Mouse (Mus musculus) right cerebral cortex, postnatal 4 days (tissue): ENCODE measurements at regions not wholly inside any gene's neighbourhood (a gene's known extent, or its start where the extent isn't known, plus 50 kb on each side); places are given as distances from the start of the nearest gene placed in this dataset.
A peak's percentile ranks its signal among the peaks of the same experiment; 100 is the strongest.

Experiments
- DNase-seq: peaks from one replicate; pipeline ENCODE4 v3.0.0-alpha.2; 2022

DNA sequence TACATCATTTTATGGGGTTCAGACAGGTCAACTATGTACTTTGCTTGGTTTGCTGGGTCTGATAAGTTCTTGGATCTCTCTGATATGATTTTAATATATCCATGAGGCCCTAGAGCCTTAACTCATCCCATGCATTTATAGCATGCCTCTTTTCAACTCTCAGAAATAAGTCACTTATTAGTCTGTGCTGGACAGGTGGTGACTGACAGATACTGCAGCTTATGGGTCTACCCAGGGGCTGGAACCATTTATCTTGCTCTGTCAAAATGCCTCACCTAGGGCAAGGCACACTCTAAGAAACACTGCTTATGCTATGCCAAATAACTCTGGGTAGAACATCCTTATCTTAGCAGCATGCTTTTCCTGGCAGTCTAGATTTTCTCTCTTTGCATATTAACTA lies 225.6 kb downstream of the Mbnl1 start:
- DNase-seq: no peak

DNA sequence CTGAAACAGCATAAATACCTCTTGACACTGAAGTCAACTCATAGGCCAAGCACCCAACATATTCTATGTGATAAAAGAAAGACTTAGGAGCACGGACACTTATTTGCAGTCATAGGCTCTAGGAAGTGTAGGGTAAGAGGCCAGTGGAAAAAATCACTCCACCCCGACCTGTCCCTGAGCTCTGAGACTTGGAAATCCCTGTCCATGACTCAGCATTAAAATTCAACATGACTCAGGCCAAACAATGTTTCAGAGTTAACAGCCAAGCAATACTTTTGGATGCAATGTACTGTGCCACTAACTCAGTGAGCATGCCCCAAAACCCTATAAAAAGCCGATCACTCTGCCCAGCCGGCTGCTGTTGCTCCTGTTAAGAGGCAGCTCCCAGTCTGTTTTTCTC lies 234.5 kb downstream of the Mbnl1 start:
- no peak for DNase-seq

DNA sequence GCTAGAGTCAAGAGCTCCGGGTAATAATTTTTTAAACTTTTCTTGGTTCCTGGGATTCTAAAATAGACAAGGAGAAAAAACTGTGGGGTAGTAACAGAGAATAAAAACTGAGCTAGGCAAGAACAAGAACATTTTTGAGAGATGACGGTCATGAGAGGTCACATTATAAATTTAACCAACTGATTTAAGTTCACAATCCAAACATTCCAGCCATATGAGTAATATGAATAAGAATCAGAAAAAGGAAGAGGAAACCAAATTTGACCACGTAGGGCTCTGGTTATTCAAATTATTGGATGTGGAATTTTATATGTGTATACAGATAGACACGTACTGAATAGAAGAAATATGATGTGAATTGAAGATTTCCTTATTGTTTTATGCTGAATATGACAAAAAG lies 240.3 kb downstream of the Mbnl1 start:
- no peak for DNase-seq

DNA sequence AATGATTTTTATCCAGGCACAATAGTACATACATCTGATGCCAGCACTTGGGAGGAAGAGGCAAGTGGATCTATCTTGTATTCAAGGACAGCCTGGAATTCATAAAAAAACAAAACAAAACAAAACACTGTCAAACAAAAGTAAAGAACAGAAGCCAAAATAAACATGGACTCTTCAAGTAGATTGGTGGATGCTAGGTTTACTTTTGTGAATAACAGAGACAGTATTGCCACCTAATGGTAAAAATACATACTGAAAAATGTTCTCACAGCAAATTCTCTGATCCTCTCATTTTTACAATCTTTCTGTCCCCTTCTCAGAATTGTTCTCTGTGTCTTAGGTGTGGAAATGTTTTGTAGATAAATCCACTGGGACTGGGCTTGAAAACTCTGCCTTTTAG lies 247.7 kb downstream of the Mbnl1 start:
- no peak for DNase-seq

DNA sequence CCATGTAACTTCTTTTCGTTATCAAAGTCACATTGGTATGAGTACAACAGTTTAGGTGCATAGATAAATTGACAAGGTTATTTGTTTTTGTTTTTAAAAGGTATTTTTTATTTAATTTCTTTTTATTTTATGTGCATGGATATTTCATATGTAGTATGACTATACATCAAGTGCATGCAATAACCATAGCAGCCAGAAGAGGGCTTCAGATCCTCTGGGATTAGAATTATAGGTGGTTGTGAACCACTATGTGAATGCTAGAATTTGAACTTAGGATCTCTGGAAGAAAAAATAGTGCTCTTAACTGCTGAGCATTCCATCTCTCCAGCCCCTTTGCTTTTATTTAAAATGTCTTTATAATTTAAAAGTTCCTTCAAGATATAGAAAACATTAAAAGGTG lies 258.7 kb downstream of the Mbnl1 start:
- peak; percentile 3 for DNase-seq

DNA sequence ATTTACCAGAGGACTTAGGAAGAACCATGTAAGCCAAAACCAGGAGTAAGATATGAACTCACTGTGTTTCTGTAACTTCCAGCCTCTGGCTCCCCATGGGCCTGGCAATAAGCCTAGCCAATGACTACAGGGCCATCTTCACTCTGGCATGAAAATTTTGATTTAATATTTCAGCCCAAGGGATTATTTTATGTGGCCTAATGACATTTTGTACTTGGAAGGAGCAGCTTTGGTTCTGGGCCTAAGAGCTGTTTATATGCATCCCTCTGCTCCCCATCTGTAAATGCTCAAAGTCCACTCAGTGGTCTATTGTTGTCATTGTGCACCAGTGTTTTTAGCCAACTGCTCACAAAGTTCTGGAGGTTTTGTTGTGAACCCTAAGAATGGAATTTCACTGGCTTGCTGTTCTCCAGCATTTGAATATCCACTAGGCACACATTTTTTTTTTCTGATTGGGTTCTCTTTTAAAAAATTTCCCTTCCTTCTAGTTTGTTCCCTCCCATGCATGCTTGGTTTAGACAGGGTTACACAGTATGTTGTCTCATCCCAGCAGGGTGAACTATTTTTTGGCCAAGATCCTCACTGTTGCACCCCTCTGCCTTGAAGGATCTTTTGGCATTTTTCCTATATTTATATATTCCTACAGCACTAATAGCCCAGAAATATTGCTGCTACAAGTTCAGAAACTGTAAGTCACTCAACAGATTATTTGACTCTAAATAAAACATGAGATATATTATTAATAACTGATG lies 261.9 kb upstream of the P2ry1 start:
- no peak for DNase-seq

DNA sequence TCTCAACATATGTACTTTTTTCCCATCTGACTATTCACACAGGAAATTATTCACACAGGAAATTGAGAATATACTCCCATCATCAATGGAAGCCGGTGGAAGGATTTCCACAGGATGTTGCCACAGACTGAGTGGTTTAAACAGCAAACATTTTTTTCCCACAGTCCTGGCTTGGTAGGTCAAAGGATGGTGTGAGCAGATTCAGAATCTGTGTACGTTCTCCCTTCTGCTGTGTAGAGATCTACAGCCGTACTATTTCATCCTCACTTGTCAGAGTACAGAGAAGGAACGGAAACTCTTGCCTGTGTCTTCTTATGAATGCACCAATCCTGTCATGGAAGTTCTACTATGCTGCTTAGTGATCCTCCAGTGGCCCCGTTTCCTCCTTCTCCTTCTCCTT lies 261.2 kb upstream of the P2ry1 start:
- no peak for DNase-seq

DNA sequence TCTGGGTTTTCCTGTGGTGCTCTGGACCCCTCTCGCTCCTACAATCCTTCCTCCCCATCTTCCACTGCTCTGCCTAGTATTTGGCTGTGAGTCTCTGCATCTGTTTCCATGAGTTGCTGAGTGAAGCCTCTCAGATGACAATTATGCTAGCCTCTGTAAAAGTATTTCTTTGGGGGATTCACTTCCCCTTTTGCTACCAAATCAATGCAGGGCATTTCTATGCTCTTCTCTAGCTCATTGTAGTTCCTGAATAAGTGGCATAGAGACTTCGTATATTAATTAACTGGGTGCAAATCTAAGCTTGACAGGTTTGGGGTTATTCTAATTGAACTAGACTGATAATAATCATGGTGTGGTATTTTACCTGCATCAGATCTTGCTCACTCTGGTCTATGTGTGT lies 260.4 kb upstream of the P2ry1 start:
- DNase-seq: no peak

DNA sequence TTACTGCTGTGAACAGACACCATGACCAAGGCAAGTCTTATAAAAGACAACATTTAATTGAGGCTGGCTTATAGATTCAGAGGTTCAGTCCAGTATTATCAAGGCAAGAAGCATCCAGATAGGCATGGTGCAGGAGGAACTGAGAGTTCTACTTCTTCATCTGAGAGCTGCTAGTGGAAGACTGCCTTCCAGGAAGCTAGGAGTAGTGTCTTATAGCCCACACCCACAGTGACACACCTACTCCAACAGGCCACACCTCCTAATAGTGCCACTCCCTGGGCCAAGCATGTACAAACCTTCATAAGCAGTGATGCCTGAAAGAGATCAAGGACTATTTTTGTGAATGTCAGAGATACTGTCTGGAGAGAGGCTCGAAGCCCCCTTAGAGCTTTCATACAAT lies 257.5 kb upstream of the P2ry1 start:
- no peak for DNase-seq

DNA sequence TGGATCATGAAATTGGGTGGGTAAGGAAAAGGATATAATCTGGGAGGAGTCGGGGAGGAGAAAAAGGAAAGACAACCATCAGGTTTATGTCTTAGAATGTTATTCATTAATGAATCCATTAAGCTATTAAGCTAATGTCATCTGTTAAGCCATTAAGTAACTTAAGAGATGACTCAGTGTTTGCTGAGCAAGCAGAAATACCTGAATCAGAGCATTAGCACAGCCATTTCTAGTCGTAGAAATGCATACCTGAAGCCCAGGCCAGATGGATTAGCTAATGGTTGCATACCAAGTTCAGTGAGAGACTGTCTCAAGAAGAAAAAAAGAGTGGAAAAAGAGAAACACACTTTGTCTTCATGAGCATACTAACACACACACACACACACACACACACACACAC lies 244.0 kb upstream of the P2ry1 start:
- DNase-seq: no peak

DNA sequence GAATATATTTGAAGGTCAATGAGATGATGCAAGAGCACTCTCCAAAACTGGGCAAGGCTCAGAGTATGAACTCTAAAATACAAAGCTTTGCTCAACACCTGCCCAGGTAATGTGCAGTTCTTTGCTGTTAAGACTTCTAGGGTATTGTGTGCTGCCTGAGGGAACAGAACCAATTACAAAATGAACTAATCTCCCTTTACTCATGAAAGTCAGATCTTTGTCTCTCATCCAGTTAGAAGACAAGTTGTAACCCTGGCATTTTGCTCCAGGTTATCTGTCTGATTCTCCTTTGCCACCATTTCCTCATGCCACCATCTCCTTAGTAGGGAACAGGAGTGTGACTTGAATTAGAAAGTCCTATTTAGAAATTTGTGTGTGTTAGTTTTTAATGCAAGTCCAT lies 243.5 kb upstream of the P2ry1 start:
- no peak for DNase-seq

DNA sequence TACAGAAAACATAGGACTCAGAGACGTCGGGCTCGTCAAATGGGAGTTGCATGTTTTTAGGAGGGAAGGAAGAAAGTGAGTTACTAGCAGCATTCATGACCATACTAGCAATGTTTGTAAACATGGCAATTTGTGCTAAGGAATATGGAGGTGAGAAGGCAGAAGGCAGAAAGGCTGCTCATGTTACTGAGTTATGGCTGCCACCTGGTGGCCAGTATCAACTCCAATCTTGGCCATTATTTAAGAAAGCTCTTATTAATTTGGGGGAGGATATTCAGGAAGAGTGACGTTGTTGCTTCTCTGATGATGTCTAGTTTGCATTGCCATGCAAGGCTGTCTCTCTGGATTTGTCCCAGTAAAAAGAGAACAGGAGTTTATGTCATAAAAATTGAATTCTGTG lies 239.7 kb upstream of the P2ry1 start:
- DNase-seq: peak; percentile 24

DNA sequence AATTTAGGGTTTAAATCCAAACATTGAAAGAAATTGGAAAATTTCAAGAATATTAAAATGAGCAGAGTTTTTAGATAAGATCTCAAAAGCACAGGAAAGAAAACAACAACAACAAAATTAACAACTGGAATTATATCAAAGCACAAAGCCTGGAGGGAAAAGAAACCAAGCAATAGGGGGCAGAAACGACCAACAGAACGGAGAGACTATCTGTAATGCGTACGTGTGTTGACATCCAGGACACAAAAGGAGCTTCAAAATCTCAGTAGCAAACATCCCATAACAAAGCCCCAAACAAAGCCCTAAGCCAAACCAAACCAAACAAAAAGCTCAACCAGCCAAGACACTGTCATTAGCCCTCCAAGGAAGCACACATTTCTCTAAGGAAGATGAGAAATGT lies 237.5 kb upstream of the P2ry1 start:
- no peak for DNase-seq

DNA sequence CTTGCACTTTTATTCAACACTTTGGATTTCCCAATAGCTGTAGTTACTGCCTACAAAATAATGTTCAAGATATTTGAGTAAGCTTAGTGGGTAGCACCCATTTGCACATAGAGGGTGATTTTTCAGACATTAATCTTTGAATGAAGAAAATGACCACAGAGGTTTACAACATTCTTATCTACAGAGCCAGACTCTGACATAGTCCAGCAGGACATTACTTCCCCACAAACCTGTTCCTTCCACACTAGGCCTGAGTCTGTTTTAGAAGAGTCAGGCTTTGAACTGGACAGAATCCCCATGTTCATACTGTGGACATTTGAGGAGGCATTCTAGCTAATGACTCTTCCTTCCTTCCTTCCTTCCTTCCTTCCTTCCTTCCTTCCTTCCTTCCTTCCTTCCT lies 233.6 kb upstream of the P2ry1 start:
- no peak for DNase-seq

DNA sequence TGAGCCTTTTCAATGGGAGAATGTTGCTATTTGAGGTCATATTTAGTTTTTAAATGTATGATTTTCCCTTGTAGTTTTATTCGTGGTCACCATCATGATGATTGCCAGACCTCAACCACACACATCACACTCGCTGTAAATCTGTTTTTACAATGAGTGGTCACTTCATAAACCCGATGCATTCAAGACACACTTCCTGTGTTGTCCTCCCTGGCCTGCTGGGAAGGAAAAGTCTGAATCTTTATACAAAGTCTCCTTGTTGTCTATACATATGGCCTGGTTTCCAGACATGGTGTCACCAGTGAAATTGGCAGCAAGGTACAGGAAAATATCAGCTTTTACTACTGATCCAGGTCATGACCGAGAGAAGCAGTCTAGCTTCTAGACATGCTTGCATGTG lies 230.7 kb upstream of the P2ry1 start:
- DNase-seq: no peak

DNA sequence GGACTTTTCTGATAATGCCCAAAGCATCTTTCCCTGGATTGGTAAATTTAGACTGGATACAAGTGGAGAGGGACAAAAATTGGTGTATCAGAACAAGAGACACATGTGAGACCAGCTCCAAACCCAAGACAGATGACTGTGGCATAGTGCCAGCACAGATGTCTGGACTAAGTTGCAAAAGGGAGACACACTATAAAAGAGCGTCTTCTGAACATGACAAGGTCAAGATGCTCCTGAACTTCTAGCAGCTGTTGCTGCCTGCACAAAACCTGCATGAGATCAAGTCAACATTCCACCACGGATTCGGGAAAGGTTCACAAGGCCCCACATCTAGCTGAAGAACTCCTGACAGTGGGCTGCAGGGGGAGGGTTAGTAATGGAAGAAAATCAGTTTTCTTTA lies 229.2 kb upstream of the P2ry1 start:
- no peak for DNase-seq

DNA sequence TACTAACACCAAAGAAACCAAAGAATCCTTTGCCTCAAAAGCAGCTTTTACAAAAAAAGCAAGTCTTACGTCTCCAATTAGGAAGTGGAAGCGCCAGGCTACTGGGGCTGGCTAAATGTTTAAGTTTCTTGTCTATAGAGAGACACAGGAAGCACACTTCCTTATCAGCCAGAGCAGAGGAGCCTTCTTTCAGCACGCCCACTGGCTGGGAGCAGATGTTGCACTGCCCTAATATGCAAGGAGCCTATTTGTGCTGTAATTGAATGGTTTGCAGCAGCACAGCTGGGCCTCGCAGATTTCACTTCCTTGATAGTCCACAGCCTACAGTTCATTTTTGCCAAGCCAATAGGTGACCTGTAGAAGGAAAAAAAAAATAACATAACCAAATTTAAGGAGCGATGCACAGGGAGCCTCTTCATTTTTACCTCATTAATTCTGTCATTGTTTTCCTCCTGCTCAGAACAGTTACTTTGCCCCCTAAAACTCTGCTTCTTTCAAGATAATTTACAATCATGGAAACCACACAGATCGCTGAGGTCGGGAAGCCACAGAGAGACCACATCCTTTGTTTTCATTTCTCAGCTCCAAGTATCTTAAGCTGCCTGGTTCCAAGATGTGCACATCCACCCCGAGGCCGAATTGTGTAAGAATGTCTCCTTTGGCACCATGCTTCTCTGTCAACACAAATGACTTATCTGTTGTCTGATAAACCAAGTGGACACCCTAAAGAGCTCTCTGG lies 217.3 kb upstream of the P2ry1 start:
- no peak for DNase-seq

DNA sequence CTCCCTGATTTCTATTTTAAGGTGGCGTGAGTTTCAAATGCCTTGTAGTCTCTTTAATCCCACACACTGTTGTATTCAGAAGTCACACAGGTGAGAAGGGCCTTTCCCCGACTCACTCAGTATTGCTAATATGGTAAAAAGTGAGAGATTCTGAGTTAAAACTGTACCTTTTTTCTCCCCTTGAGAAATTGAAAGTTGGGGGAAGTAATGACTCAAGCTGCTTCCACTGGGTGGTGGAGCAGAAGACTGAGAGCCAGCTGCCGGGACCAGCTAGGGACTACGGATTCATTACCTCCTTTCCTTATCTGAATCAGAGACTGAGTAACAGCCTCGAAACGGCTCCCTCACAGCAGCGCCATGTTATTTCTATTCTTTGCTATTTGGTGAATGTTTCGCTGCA lies 214.6 kb upstream of the P2ry1 start:
- no peak for DNase-seq

DNA sequence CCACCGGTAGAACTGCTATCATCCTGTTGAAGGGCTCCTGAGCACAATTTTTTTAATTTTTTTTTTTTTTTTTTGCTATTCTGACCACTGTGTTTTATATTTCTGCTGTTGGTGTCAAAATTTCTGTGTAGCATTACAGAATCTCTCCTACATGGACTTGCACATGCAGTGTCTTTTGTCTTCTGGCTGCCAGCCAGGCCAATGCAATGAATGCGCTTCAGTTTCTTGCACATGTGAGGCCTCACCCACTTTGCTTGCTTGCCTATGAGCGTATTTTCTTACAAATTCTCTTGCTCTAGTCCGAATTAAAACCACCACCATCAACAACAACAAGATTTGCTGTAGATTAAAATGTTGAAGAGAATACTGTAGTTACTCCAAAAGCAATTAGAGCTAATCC lies 213.2 kb upstream of the P2ry1 start:
- DNase-seq: peak; percentile 19

DNA sequence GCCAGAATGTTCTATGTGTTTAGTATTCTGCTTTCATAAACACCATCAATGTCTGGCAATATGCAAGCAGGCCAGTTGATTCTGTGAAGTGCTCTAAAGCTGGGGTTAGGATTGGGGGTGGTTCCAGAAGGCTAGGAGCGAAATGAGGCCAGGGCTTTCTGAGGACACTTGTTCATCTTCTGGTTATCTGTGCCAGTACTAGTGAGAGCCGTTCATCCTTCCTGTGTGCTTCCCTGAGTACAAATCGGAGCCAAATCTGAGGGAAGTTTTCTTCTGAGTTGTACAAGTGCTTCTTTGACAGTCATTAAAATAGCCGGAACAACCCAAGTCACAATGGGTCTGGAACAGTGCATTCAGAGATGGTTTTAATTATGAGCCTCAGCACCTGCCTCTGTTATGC lies 210.4 kb upstream of the P2ry1 start:
- no peak for DNase-seq

DNA sequence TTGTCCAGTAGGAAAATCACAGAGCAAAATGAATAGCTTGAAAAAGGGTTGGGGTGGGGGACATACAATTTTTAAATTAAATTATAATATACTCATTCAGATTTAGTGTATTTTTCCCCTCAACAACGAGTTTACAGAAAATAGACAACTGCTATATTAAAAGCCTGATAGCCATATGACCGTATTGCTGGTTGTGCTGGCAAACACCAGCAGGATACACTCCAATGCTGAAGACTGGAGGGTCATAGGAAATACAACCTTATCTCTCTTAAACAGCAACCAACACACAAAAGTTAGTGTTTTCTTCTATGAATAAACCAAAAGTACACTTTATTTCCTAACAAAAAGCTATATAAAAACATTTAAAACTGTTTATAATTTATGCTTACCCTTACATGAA lies 206.4 kb upstream of the P2ry1 start:
- DNase-seq: no peak

DNA sequence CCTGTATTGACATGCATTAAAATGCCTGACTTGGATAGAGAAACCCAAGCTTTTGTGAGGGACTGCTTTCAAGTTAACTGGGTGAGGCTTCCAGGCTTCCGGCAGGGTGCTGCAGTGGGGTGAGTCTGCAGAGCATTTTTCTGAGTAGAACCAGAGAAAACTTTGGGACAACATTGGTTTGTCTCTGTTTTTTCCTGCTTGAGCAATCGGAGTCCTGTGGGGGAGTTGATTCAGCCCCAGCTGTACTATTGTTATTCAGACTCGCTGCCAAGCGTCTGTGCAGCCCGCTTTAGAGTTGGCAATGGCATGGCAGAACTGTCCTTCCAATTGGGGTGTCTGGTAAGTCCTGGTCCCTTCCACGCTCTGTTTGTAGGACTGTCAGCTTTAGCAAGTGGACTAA lies 204.8 kb upstream of the P2ry1 start:
- no peak for DNase-seq

DNA sequence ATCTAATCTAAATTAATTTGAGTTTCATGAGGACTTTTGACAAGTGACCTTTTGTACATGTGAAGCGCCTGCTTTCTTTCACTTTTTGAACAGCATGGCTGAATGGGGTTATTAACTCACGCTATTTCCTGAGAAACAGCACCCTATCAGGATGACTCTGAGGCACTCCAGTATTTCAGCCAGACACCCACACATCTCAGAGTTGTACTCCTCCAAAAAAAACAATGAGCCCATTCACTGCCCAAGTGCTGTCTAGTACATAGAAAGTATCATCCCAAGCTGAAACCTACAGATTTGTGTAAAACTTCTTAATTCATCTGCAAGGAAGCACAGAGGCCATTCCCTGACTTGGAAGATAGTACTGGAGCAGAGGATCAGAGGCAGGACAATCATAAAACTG lies 204.1 kb upstream of the P2ry1 start:
- no peak for DNase-seq

DNA sequence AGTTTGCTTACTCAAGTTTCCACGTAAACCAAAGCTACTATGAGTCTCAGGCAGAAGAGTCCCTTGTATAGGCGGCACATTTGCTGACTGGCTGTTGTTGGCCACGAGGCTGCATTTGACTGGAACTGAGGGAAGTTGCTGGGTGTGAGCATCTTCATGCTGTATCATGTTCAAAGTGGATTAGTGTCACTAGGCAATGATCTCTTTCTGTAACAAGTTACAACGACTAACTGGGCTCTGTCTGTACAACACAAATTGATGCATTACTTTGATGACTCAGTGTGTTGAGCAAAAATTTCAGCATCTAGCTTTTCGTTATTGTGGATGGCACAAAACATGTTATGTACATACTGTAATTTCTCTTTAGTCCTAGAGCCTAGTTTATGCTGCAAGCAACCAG lies 203.7 kb upstream of the P2ry1 start:
- DNase-seq: no peak

DNA sequence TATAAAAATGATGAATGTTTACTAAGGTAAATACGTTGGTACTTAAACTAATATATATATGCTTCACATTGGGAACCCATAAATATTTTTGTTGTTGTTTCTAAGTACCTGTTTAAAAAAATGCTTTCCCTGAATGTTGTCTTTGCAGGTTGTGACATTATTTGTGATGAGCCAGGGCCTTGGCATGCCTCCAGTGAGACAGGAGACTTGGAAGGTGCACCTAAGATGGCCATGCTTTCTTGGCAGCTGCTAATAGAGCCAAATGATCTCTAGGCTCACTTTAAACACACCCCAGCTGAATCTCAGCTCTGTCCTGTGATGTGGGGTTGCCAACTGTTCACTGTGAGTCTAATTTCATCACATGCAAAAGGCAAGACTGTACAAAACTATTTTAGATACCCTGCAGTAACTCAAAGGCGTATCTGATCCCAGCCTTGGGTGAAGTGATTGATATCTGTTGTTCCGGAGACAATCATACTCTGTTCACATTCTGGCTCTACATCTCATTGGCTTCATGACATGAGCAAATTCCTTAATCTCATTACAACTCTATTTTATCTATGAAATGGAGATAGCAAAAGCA lies 197.8 kb upstream of the P2ry1 start:
- DNase-seq: no peak
